Mouse (Mus musculus) testis, postnatal 10 days (tissue): ENCODE measurements around the gene Il10rb.
"Not testable (repeated sequence)": the region's sequence is repeated elsewhere in the genome, so short reads cannot be mapped to it uniquely, and the experiment has no call there.

Experiments used
- DNase-seq: peaks from one replicate; pipeline ENCODE4 v3.0.0; 2021; ENCODE audit warnings: low spot score

Il10rb gene

DNA sequence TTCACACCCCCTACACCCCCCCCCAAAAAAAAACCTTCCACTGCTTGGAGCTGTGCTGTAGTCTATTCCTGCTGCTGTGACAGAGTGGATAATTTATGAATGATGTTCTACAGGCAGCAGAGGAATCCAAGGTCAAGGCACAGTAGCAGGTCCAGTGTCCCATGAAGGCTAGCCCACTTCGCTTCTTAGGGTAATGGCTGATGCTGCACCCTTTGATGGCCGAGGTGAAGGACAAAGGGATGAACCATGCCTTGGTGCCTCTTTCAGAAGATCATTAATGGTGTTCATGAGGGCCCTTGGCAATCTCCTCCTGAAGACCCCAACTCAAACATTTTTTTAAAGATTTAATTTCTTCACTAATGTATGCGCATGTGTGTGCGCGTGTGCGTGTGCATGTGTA, 10.4 kb downstream of the Il10rb start:
- DNase-seq: no peak

DNA sequence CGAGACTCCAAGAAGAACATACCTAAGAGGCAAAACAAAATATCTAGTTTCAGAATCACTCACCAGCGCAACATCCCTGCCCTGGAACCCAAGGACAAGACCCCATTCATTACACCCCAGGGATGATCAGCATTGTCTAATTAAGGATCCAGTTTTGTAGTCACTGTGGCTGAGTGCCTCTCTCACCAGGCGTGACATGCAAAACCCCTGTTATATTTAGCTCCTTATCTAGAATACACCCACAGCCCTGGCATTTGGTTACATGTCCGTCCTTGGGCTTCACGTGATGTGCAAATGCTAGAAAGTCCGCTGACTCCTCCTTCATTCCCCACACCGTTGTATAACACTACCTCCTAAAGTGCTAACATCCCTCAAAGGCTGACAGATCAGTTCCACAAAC, 11.0 kb downstream of the Il10rb start:
- no peak for DNase-seq

DNA sequence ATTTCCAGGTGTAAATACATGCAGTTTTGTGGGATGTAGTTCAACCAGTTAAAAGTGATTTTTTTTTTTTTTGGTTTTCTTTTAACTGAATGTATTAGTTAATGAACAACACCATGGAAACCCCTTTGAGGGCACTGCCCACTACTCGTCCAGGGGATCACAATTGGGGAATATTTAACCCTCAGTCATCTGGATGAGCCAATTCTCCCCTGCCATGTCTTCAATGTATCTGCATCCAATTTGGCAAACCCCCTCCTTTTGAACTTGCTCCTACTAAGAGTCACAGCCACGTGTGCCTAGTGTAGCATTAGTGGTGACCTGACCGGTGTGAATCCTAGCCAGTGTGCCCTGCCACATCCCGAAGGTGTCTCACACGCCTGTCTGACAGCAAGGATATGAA, 12.6 kb downstream of the Il10rb start:
- no peak for DNase-seq

DNA sequence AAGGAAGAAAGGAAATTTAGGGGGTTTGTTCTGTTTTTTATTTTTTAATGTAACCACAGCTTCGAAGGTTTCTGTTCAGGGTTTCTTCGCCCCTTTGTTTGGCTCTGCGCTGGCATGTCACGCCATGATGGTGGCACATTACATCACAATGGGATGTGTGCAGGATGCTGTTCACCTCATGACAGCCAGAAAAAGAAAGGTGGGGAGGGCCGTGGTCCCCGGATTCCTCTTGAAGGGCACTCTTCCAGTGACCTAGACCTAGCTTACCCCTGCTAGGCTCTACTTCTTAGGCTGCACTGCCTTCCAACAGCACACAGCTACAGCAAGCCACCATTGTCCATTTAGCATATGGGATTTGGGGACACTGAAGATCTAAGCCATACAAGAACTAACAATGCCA, 19.9 kb downstream of the Il10rb start:
- DNase-seq: no peak

DNA sequence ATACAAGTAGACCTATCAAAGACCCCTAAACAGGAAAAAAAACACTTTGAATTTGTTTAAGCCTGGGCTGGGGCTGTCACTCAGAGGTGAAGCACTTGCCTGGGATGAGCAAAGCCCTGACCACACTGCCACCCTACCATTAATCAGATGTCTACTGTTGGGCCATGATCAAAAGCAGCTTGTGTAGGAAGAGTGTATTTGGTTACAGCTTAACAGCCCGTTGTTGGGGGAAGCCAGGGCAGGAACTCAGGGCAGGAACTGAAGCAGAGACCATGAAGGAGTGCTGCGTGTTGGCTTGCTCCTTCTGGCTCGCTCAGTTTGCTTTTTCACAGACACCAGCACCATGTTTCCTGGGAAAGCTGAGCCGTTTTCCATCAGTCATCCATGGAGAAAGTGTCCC, 20.6 kb downstream of the Il10rb start:
- DNase-seq: no peak

DNA sequence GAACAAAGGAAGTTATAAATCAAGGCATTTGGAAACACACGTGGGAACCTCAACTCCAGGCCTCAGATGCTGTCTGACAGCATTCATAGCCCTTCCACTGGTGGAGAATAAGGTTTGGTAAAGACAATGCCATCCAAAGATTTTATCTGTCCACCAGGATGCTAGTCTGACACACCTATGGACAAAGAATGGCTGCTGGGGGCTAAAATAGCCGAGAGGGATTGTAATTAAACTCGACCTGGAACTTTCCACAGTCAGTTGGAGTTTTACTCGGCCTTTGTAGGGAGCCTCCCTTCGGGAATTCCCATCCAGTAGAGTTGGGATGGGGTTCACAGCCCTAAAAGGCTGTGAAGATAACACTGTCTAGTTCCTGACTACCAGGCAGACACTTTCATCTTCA, 21.5 kb downstream of the Il10rb start:
- no peak for DNase-seq

DNA sequence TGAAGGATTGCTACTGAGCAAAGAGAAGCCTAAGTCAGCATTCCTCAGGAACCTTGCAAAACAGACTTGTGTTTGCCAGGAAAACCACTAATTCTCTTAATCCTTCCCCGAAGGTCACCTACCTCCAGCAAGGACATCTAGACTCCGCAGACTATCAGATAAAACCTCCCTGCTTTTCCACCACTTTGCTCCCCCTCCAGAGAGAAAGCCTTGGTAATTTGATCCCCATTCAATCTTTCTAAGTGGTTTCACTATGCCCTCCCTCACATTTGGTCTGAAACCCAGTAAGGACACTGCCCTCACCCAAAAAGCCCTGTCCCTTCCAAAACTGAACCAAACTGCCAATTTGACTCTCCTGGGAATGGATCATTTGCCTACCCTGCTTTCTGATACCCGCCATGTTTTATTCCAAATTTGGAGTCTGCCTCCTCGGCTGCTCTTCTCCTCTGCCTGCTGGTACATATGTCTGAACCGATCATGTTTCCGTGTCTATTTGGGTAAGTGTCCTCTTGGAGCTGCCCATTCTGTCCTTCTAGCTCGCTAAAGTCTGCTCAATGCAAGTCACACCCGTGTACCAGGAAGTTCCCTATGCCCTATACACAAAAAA, 22.4 kb downstream of the Il10rb start:
- DNase-seq: no peak

DNA sequence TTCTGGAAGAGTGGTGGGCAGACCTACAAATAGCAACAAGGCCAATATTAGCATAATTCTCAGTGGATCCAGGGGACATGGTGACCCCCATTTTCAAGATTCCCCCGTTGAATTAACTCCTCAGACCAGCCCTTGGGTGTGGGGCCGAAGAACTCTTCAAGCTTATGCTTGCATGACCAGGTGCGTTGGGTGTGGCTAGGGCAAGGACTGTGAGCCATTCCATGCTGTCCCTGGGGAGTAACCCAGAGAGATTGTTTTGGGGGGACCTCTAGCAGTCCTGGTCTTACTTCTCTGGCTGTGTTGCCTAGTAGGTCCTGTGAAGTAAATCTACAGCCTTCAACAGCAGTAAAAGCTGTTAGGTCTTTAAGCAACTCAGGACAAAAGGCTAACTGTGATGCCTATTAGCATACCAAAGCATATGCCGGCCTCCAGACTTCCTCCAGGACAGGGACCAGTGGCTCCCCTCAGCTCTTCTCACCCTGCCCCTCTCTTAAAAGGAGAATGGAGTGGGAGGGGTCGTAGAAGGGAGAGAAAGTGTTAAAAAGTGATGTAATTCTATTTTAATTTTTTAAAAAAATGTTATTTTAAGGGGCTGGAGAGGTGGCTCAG, 26.9 kb downstream of the Il10rb start:
- DNase-seq: no peak

DNA sequence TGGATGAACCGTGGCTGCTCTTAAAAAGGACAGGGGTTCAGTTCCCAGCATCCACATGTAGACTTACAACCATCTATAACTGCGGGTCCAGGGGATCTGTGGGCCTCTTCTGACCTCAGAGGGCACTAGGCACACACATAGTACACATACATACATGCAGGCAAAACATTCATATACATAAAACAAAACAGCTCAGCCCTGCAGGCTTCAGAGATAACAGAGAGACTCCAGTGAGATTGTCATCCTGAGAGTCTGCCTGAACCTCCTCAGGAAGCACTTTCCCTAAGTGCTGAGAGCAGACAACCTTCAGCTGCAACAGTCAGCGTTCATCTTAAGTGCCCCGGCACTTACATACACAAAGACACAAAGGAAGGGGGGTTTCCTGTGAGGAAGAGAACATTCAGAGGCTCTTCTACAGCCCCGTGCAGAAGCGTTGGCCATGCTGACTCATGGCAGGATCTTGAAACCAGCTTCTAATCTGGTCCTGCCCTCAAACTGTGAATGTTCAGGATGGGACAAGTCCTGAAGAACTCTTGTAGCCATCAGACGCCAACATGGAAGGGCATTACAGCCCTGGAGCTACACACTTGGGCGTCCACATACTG, 27.5 kb downstream of the Il10rb start:
- no peak for DNase-seq

DNA sequence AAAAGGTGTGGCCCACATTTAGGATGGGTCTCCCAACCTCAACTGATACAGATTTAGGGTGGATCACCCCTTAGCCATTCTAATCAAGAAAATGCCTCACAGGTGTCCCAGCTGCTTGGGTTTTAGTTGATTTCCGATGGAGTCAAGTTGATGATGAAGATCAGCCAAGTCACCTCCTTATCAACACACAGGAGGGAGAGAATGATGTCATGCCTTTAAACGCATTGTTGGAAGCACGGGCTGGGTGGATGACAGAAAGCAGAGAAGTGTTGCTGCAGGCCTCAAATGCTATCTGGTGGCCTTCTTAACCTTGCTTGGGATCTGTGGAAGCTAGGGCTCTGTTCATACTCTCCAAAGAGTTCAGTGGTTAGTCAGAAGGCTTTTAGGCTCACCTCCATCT, 28.2 kb downstream of the Il10rb start:
- DNase-seq: no peak

DNA sequence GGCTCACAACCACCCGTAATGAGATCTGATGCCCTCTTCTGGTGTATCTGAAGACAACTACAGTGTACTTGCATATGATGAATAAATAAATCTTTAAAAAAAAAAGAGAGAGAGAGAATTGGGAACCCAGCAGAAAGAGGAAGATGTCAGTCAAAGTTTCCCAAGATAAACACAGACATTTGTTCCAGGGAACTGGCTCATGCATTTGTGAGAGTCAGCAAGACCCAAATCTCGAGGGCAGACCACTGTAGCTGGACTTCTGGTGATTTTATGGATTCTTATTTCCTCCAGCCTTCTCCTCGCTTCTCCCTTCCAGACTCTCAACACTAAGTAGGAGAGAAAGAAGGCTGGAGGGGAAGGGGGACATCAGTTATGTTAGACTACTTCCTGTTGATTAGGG, 32.1 kb downstream of the Il10rb start:
- DNase-seq: no peak

DNA sequence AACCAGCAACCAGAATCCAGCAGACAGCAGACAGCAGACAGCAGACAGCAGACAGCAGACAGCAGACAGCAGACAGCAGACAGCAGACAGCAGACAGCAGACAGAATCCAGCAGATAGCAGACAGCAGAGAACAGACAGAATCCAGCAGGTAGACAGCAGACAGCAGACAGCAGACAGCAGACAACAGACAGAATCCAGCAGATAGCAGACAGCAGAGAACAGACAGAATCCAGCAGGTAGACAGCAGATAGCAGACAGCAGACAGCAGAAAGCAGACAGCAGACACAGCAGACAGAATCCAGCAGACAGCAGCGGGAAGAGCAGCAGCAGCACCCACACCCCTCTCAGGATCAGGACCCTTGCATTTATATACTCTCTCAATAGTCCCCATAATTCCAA, 32.6 kb downstream of the Il10rb start:
- not testable (repeated sequence) for DNase-seq

DNA sequence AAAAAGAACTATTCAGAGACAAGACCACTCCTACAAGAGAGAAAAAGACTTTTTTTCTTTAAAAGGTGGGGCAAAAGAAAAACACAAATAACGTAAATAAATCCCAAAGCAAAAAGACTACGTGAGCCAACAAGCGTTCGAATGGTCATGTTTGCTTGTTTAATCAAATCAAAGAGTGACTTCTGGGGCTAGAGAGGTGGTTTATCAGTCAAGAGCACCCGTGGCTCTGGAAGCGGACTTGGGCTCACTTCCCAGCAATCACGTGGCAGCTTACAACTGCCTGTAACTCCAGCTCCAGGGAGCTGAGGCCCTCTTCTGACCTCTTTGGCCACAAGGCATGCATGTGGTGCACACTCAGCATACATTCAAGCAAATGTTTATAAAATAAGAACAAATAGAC, 35.4 kb downstream of the Il10rb start:
- peak; percentile 63 for DNase-seq

DNA sequence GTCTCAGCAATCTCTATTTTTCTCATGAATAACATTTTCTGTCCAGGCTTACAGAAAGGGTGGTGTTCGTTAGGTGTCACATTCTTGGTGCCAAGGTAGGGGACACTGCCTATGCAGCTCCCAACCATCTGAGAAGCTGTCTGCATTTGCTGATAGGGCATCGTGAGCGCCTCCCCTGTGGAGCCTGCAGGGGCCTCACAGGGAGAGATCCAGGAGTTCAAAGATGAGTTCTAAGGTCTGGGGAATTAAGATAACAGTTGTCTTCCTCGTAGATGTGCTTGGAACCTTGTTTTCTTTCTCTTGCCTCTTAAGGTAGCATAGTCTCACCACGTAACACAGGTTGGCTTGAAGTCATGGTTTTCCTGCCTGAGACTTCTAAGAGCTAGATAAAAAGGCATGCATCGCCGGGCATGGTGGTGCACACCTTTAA, 35.9 kb downstream of the Il10rb start:
- no peak for DNase-seq

DNA sequence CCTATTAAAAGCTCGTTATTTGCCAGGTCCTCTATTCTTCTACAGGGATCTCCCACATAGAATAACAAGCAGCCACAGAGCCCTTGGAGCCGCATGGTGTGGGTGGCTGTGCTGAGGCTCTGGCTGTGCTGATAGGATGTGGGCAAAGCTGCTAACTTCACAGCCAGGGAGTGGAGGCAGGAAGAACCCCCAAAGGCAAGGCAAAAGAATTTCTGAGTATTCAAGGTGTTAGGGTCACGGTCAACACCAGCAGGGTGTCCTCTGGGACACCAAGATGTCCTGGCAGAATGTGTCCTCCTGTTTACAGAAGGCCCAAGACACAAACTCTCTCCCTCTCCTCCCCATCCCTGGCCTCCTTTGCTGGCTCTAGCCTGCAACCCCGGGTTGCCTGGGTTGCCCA, 36.5 kb downstream of the Il10rb start:
- DNase-seq: no peak

DNA sequence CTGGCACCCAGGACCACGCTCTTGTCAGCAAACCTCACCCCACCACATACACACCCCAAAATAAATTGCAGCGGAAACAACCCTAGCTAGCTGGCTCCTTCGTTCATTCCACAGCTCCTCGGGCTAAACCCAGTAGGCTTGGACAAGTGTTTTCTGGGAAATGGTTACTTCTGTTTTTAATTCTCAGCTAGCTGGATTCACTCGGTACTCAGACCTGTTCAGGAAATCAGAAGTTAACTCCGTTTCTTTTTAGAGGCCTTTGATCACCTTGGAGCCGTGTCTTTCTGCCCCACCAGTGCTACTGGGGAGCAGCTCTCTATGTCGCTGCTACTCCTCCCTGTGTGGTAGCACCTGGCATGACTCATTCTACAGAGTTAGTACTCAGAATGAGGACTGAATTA, 37.2 kb downstream of the Il10rb start:
- DNase-seq: no peak

DNA sequence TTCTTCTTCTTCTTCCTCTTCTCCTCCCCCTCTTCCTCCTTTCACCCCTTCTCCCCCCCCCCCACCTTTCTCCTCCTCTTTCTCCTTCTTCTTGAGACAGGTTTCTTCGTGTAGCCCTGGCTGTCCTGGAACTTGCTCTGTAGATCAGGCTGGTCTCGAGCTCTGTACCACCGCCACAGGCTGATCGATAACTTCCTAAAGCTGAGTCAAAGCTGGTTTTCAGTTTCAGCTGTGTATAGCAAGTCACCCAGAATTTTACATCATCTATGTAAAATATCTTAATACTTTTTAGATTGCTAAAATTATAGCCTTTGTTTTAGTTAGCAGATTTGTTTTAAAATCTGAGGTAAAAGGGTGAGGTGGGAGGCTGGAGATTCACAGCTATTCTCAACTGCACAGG, 38.9 kb downstream of the Il10rb start:
- DNase-seq: no peak

DNA sequence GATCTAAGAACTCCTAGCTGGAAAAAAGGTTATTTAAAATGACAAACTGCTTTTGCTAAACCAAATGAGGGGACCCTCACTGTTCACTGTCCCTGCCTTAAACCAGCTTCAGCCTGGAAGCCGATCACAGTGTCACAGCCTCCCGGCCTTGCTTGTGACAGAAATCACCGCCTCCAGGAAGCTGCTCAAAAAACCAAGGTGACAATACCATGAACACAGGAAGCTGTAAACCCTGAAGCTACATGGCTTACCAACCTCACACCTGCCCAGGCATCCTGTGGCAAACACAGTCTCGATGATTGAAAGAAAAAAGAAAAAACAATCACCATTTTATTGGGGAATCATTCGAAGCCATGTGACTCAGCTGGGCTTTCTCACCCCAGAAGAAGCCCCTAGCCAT, 39.6 kb downstream of the Il10rb start:
- no peak for DNase-seq

DNA sequence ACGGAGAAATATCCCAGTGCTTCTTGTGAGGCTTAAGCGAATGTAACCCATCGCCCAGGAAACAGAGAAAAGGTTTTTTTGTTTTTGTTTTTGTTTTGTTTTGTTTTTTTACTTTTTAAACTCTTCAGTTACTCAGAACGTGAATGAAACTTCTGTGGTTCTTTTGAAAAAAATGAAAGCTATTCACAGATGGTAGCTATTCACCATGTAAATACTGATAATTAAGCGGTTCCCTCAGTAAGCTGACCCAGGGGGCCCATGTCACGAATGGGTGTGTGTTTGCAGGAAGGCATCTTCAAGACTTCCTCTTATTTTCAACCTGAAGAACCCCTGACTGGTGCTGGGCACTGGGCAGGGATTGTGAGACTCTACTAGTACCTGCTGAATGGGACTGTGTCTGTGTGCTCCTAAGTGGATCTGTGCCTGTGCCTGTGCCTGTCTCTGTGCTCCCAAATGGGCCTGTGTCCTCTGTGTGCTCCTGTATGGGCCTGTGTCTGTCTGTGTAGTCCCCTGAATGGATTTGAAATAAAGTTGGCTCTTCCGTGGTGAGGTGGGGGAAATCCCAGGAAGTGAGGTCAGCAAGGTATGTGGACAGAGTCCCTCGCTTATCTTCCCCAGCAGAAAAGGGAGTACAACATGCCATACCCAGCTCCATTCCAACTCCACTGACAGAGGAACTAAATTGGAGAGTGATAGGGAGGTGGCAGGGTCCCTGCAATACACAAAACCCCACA, 41.0 kb downstream of the Il10rb start:
- DNase-seq: no peak

DNA sequence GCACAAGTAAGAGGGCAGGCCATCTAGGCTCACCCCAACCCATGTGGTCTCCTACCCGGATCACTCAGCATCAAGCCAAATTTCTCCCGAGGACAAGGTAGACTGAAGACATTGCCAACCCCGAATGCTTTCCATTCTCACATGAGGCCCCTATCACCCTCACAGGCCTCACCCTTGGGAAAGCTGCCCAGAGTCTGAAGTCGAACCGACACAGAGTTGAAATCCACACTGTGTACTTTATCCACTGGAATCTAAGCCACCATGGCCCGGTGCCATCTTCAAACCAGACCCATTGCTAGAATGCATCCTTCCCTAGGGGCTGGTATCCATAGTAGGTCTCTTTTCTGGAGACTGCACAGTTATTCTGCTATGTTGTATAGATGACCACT, 41.5 kb downstream of the Il10rb start:
- DNase-seq: peak; percentile 62

DNA sequence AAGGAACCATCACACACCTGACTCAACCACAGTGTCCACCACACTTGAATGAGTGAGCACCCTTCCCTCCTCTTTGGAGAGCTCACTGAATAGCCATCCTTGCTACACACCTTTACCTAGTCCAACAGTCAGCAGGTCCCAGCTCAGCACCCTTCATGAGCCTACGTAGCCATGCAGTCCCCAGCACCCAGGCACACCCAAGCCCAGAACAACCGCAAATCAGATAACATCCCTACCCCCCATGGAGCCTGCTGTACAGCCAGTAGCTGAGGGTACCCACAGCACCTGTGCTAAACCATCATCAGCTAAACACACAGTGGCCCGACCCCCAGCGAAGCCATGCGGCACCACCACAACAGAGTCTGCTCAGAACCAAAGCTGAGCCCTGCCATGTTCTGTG, 42.1 kb downstream of the Il10rb start:
- no peak for DNase-seq

DNA sequence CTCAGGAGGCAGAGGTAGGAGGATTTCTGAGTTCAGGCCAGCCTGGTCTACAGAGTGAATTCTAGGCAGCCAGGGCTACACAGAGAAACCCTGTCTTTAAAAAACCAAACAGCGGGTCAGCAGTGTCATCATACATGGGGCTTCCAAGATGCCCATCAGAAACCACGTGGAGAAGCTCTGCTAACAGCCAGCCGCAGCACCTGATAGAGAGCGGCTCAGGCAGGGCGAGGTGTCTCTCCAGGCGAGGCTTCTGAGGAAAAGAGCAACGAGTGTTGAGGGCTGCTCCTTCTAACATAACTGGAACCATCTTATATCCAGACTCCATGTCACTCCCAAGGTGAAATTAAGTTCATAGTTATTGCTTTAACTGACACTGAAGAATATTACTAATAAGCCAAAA, 42.9 kb downstream of the Il10rb start:
- DNase-seq: no peak
